Comparison of ENCODE assay signal across 17 mouse cellular contexts in the genomic region with DNA sequence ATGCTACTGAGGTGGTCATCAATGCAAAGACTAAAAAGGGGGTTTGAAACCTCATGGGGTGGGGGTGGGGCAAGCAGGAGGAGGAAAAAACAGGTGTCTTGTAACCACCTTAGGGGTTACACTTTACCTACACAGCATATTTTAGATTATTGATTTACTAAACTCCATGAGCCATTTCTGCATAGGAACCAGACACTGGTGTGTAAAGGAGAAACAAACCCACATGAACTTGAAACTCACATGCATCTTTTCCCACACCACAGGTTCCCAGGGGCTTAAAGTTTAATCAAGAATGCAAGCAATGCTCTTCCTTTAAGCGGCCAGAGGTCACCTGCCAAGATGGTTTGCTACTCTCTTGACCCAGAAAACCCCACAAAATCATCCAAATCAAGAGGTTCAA.
"Had no signal": no experiment of that assay in that cellular context is flagged by ENCODE, and none has a peak within 500 bp of the region (broad histone marks: within the 10 kb centered on the region; RNA-seq: fewer than 3 reads in every experiment).

No protein-coding gene starts in this region.

- H3K36me3 ChIP-seq: lung, embryonic 15.5 days; midbrain, embryonic 12.5 days; neural tube, embryonic 12.5 days; stomach, embryonic 15.5 days had no signal

- H3K27ac ChIP-seq: lung, embryonic 15.5 days; macrophage; midbrain, embryonic 12.5 days; neural tube, embryonic 12.5 days; stomach, embryonic 15.5 days; stomach, postnatal 0 days had no signal

- H3K4me1 ChIP-seq: lung, embryonic 15.5 days; megakaryocyte, embryonic 14.5 days; midbrain, embryonic 12.5 days; neural tube, embryonic 12.5 days; stomach, embryonic 15.5 days had no signal

- H3K4me3 ChIP-seq: lung, embryonic 15.5 days; megakaryocyte, embryonic 14.5 days; midbrain, embryonic 12.5 days; neural tube, embryonic 12.5 days; stomach, embryonic 15.5 days had no signal

- H3K9ac ChIP-seq: liver, postnatal 0 days; lung, embryonic 15.5 days; midbrain, embryonic 12.5 days; neural tube, embryonic 12.5 days; stomach, embryonic 15.5 days had no signal

- H3K4me2 ChIP-seq: lung, embryonic 15.5 days; midbrain, embryonic 12.5 days; neural tube, embryonic 12.5 days; stomach, embryonic 15.5 days had no signal

- H3K27me3 ChIP-seq: lung, embryonic 15.5 days; megakaryocyte, embryonic 14.5 days; midbrain, embryonic 12.5 days; neural tube, embryonic 12.5 days had no signal

- DNase-seq: liver, postnatal 0 days; lung, adult 2 months; lung, postnatal 14 days; lung, postnatal 36 days; midbrain, embryonic 14.5 days; right cerebral cortex, postnatal 14 days; thymus, adult 2 months; thymus, postnatal 25 days; thymus, postnatal 4 days had no signal

- ATAC-seq: liver, postnatal 0 days; lung, postnatal 0 days had no signal

- H3K9me3 ChIP-seq: lung, embryonic 15.5 days; megakaryocyte, embryonic 14.5 days; midbrain, embryonic 12.5 days; neural tube, embryonic 12.5 days; stomach, embryonic 15.5 days had no signal
